Mouse (Mus musculus): Measurements from ENCODE around the gene 4930562C15Rik.

DNA sequence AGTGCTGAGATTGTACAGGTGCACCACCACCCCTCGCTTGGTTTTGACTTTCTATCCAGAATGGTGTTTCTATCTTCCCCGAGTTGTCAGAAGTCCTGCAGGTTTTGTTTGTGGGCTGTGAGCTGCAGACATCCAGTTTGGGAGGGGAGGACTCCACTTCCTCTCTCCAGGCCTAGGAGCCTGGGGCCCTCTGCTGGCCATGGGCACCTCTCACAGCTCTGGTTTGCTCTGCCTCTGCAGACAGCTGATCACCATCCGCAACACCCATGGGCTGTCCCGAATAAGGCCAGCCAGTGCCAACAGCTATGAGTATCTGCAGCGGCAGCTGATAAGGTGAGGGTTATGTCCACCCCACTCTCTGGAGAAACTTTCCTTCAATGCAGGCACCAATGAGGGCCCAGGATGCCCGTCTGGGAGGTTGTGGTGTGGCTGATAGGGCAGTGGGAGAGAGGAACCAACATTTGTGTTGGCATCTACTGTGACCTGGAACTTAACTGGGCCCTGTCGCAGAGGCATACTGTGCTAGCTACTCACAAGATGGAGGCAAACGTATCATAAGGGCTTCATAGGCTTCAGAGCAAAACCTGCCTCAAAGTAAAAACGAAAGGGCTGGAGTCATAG, 27.8 kb downstream of the 4930562C15Rik start:
- TF ChIP-seq CTCF (IDR thresholded peaks at IDR 0.05; ENCODE audit: borderline replicate concordance, control insufficient read depth, extremely low read depth, insufficient read depth, low read length, poor library complexity), result peak; percentile 83
- no peak for TF ChIP-seq POLR2A (IDR thresholded peaks at IDR 0.05; ENCODE audit: control insufficient read depth, extremely low read depth, insufficient read depth, low read length, poor library complexity)

Measured in thymus, adult 2 months (tissue).